ENCODE assay signal across 8 mouse cellular contexts in genomic region chr10:127667269-127668092, GRCm38 (mm10). TPM values are rescaled to one million over a fixed set of nuclear protein-coding genes. Genes with fewer than 3 reads are reported as not detected.
A peak's percentile ranks its signal among the peaks of the same experiment; 100 is the strongest.
DNase-seq lines count a peak whose midpoint lies in the region; ATAC-seq and TF ChIP-seq lines count a peak whose summit lies in the region.

No protein-coding gene starts in this region.

- peak overlapping the region; percentile 53 to 79 for H3K4me3 ChIP-seq in ES-E14 (ENCODE audit: insufficient read depth in 1 of 2, low read depth in 1 of 2, low read length in 2 of 2, poor library complexity in 1 of 2, severe bottlenecking in 1 of 2)

- H3K9me3 ChIP-seq in ES-E14 (ENCODE audit: control insufficient read depth, insufficient read depth, low read depth, low read length) = no peaks in the 10 kb centered on the region

- DNase-seq in ES-E14 (ENCODE audit: low read depth, low spot score) = no peak
- peak; percentile 73 to 79 for DNase-seq in cerebellum, adult 18-20 months
- peak; percentile 96 for DNase-seq in forelimb bud, embryonic 11.5 days (ENCODE audit: low read depth, low spot score)
- peak; percentile 91 for DNase-seq in layer of hippocampus, adult 9-11 months
- peak; percentile 95 for DNase-seq in lung, postnatal 25 days (ENCODE audit: low spot score)
- peak; percentile 68 for DNase-seq in retina, embryonic 14.5 days (ENCODE audit: low spot score)
- DNase-seq in thymus, postnatal 36 days = peak; percentile 63 to 71

- in situ Hi-C loops in ES-E14 (cut with MboI; ENCODE audit: low sequenced_read_pairs in 2 of 2, unreplicated experiment in 2 of 2) = no loop called here

- peak; percentile 30 to 39; a peak in 2 of 4 replicates for ATAC-seq in hematopoietic stem cell, adult 5-6 weeks (replicated peaks in 1 of 2; ENCODE audit: insufficient read depth in 1 of 2, low FRiP score in 2 of 2, low TSS enrichment in 1 of 2, low read depth in 1 of 2, poor library complexity in 2 of 2, severe bottlenecking in 2 of 2)

- peaks cover 7% of the 10 kb centered on the region; the same call in 1 of the 2 replicates for H3K36me3 ChIP-seq in ES-E14 (ENCODE audit: control insufficient read depth, insufficient read depth, low read length, poor library complexity, severe bottlenecking)

- H3K27ac ChIP-seq in ES-E14 (ENCODE audit: insufficient read depth, low read depth, low read length, poor library complexity, severe bottlenecking) = peak overlapping the region; percentile 79

- peak overlapping the region; percentile 64 for H3K9ac ChIP-seq in ES-E14 (ENCODE audit: insufficient read depth, low read depth, low read length, poor library complexity, severe bottlenecking)

- H3K4me1 ChIP-seq in ES-E14 (ENCODE audit: control insufficient read depth in 2 of 2, insufficient read depth in 2 of 2, low read length in 2 of 2, poor library complexity in 1 of 2) = peaks cover 0 to 29% of the 10 kb centered on the region in 2 experiments; a peak in 2 of 4 replicates

TF ChIP-seq in ES-E14, 5 proteins besides CTCF, POLR2A, EP300 and RAD21:
- TF ChIP-seq ZC3H11A (IDR thresholded peaks at IDR 0.05; ENCODE audit: borderline replicate concordance, low read depth, low read length) (no peak), MAFK (IDR thresholded peaks at IDR 0.05; ENCODE audit: insufficient read depth, low read depth, low read length) (no peak), ZNF384 (IDR thresholded peaks at IDR 0.05; ENCODE audit: low read depth, low read length) (no peak), CHD2 (IDR thresholded peaks at IDR 0.05; ENCODE audit: low read depth, low read length) (no peak; the same call in 1 of the 2 replicates), HCFC1 (IDR thresholded peaks at IDR 0.05; ENCODE audit: borderline replicate concordance, insufficient read depth, low read length) (no peak)

RNA-seq across cellular contexts. Expression of gene Nemp1, which starts 0.8 kb away (rescaled TPM):
- 23.6 and 35.6 TPM in 2 replicates for total RNA-seq in ES-E14 (2012; rRNA removed)
- total RNA-seq in hematopoietic stem cell, adult 5-6 weeks (2017) = 41.8 and 43.0 TPM in 2 replicates

RNA-seq across cellular contexts. Expression of gene Nab2, which starts 0.9 kb away (rescaled TPM):
- 10.6 and 13.8 TPM in 2 replicates for total RNA-seq in ES-E14 (2012; rRNA removed)
- total RNA-seq in hematopoietic stem cell, adult 5-6 weeks (2017) = 17.9 and 26.7 TPM in 2 replicates

RNA-seq across cellular contexts. Expression of gene Stat6, which starts 24.7 kb away (rescaled TPM):
- total RNA-seq in ES-E14 (2012; rRNA removed) = 18.6 and 26.0 TPM in 2 replicates
- 49.8 and 50.8 TPM in 2 replicates for total RNA-seq in hematopoietic stem cell, adult 5-6 weeks (2017)

RNA-seq across cellular contexts. Expression of gene Myo1a, which starts 37.5 kb away (rescaled TPM):
- 1.7 and 3.2 TPM in 2 replicates for total RNA-seq in ES-E14 (2012; rRNA removed)
- not detected in 2 replicates for total RNA-seq in hematopoietic stem cell, adult 5-6 weeks (2017)

RNA-seq across cellular contexts. Expression of gene Lrp1, which starts 46.5 kb away (rescaled TPM):
- total RNA-seq in ES-E14 (2012; rRNA removed) = 69.6 and 91.4 TPM in 2 replicates
- 1.2 and 8.6 TPM in 2 replicates for total RNA-seq in hematopoietic stem cell, adult 5-6 weeks (2017)
